Mouse (Mus musculus) gastrocnemius, postnatal 25 days (tissue): ENCODE results near the gene Gm10320. TPM values are rescaled to one million over a fixed set of nuclear protein-coding genes. Genes with fewer than 3 reads are reported as not detected.

Experiments
- DNase-seq: peaks from one replicate; pipeline ENCODE4 v3.0.0; 2022
- long read RNA-seq, 2 experiments: library from polyadenylated mRNA; stranded (forward); transcript quantifications; one replicate each; pipeline ENCODE4 v2.0.0; 2021
- total RNA-seq, 2 experiments: library from RNA; stranded (reverse); gene quantifications; 1 replicate in 1 of 2; 2 replicates in 1 of 2; pipeline ENCODE4 v1.2.3; 2021

Gene Gm10320
- total RNA-seq = not detected
- long read RNA-seq, experiment 1 = 0 reads
- long read RNA-seq, experiment 2 = 0 reads

- DNase-seq = no peak
Measured at GRCm38 (mm10) chr13:98491909-98492308, at the start of gene Gm10320. Gm10320 (minus strand) TSS chr13:98492001.

GRCm38 (mm10) chr13:98541601-98542000 lies 49.8 kb upstream of the Gm10320 start:
- no peak for DNase-seq

- no peak for DNase-seq
Measured at GRCm38 (mm10) chr13:98540206-98540605, 48.4 kb upstream of the Gm10320 start.

GRCm38 (mm10) chr13:98539311-98539710 lies 47.5 kb upstream of the Gm10320 start:
- DNase-seq = no peak

GRCm38 (mm10) chr13:98538587-98538986 lies 46.8 kb upstream of the Gm10320 start:
- no peak for DNase-seq

- DNase-seq = no peak
Measured at GRCm38 (mm10) chr13:98534913-98535262, 43.1 kb upstream of the Gm10320 start.

- no peak for DNase-seq
Measured at GRCm38 (mm10) chr13:98534190-98534912, 42.5 kb upstream of the Gm10320 start.

- DNase-seq = no peak
Measured at GRCm38 (mm10) chr13:98533415-98533814, 41.6 kb upstream of the Gm10320 start.

- DNase-seq = no peak
Measured at GRCm38 (mm10) chr13:98532699-98533375, 41.0 kb upstream of the Gm10320 start.

- no peak for DNase-seq
Measured at GRCm38 (mm10) chr13:98531976-98532375, 40.2 kb upstream of the Gm10320 start.

- no peak for DNase-seq
Measured at GRCm38 (mm10) chr13:98531306-98531705, 39.5 kb upstream of the Gm10320 start.

GRCm38 (mm10) chr13:98523719-98524316 lies 32.0 kb upstream of the Gm10320 start:
- DNase-seq = no peak

GRCm38 (mm10) chr13:98518341-98518740 lies 26.5 kb upstream of the Gm10320 start:
- no peak for DNase-seq

- DNase-seq = no peak
Measured at GRCm38 (mm10) chr13:98517666-98518065, 25.9 kb upstream of the Gm10320 start.

GRCm38 (mm10) chr13:98516985-98517384 lies 25.2 kb upstream of the Gm10320 start:
- no peak for DNase-seq

- no peak for DNase-seq
Measured at GRCm38 (mm10) chr13:98512066-98512465, 20.3 kb upstream of the Gm10320 start.

GRCm38 (mm10) chr13:98507656-98508055 lies 15.9 kb upstream of the Gm10320 start:
- DNase-seq = no peak

- DNase-seq = no peak
Measured at GRCm38 (mm10) chr13:98506496-98506895, 14.7 kb upstream of the Gm10320 start.

GRCm38 (mm10) chr13:98505989-98506388 lies 14.2 kb upstream of the Gm10320 start:
- DNase-seq = no peak

GRCm38 (mm10) chr13:98505489-98505857 lies 13.7 kb upstream of the Gm10320 start:
- no peak for DNase-seq

- DNase-seq = no peak
Measured at GRCm38 (mm10) chr13:98504661-98505488, 13.1 kb upstream of the Gm10320 start.

GRCm38 (mm10) chr13:98504181-98504660 lies 12.4 kb upstream of the Gm10320 start:
- DNase-seq = no peak
